In the genomic region with DNA sequence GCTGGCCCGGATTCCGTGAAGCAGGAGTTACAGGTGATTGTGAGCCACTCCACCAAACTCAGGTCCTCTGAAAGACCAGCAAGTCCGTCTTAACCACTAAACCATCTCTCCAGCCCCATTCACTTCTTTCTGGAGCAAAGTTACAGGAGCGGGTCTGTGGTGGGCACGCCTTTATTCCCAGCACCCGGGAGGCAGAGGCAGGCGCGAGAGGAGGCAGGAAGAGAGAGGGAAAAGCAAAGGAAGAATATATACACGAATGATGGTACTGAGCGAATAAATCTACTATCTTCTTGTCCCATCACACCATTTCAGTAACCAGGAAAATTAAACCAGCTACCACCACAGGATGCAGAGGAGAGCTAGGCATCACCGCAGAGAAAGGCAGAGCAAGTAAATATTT, we compare ENCODE assay signal across 8 mouse cellular contexts. TPM values are rescaled to one million over a fixed set of nuclear protein-coding genes. Genes with fewer than 3 reads are reported as not detected.
DNase-seq lines count a peak whose midpoint lies in the region; ATAC-seq and TF ChIP-seq lines count a peak whose summit lies in the region.

No protein-coding gene starts in this region.

- intact Hi-C loops in left cerebral cortex, postnatal 14 days (cut with DNase I): no loop called here

- H3K4me2 ChIP-seq in kidney, embryonic 14.5 days (replicated peaks; ENCODE audit: low read depth, low read length): peak overlapping the region; percentile 87
- peak overlapping the region; percentile 78 for H3K4me2 ChIP-seq in midbrain, embryonic 12.5 days (replicated peaks)

- ATAC-seq in kidney, embryonic 14.5 days (ENCODE audit: low FRiP score, low TSS enrichment): no peak
- ATAC-seq in midbrain, embryonic 12.5 days (ENCODE audit: low FRiP score, low read depth): peak; percentile 10; the same call in 1 of the 2 replicates

- H3K27ac ChIP-seq in kidney, embryonic 14.5 days (ENCODE audit: low read depth, low read length): no peak overlapping the region
- H3K27ac ChIP-seq in bone marrow, adult 2 months (ENCODE audit: control insufficient read depth, insufficient read depth, low read depth, low read length, poor library complexity): peak overlapping the region; percentile 65
- peak overlapping the region; percentile 91 for H3K27ac ChIP-seq in hindbrain, embryonic 10.5 days
- H3K27ac ChIP-seq in midbrain, embryonic 12.5 days (replicated peaks): no peak overlapping the region

- TF ChIP-seq POLR2A in bone marrow, adult 2 months (IDR thresholded peaks at IDR 0.05; ENCODE audit: borderline replicate concordance, control insufficient read depth, low read depth, low read length): no peak

- peaks cover 14% of the 10 kb centered on the region for H3K4me1 ChIP-seq in kidney, embryonic 14.5 days (ENCODE audit: control insufficient read depth, insufficient read depth, low read length)
- peaks cover 7% of the 10 kb centered on the region for H3K4me1 ChIP-seq in bone marrow, adult 2 months (ENCODE audit: control insufficient read depth, insufficient read depth, low read length)
- H3K4me1 ChIP-seq in hindbrain, embryonic 10.5 days (replicated peaks): peaks cover 36% of the 10 kb centered on the region
- H3K4me1 ChIP-seq in midbrain, embryonic 12.5 days: peaks cover 19% of the 10 kb centered on the region

- H3K4me3 ChIP-seq in kidney, embryonic 14.5 days (ENCODE audit: low read length): peak overlapping the region; percentile 73
- H3K4me3 ChIP-seq in bone marrow, adult 2 months (replicated peaks; ENCODE audit: control insufficient read depth, low read depth, low read length): peak overlapping the region; percentile 89
- H3K4me3 ChIP-seq in hindbrain, embryonic 10.5 days: peak overlapping the region; percentile 60
- peak overlapping the region; percentile 69 for H3K4me3 ChIP-seq in midbrain, embryonic 12.5 days

- H3K9ac ChIP-seq in kidney, embryonic 14.5 days (ENCODE audit: low read depth, low read length): peak overlapping the region; percentile 81
- peak overlapping the region; percentile 63 for H3K9ac ChIP-seq in midbrain, embryonic 12.5 days (replicated peaks)

- H3K27me3 ChIP-seq in kidney, embryonic 14.5 days (ENCODE audit: control insufficient read depth, insufficient read depth, low read length): no peaks in the 10 kb centered on the region
- H3K27me3 ChIP-seq in hindbrain, embryonic 10.5 days (ENCODE audit: insufficient read depth, poor library complexity, severe bottlenecking): 0 out of 2 replicates have a peak, but pooled peaks cover 6% of the 10 kb centered on the region
- H3K27me3 ChIP-seq in midbrain, embryonic 12.5 days: peaks cover 6% of the 10 kb centered on the region; the same call in 1 of the 2 replicates

- WGBS in kidney, embryonic 14.5 days: 7% methylated on average over 11 of the region's 11 CpGs
- WGBS in bone marrow, adult 2 months: 5% methylated on average over 11 of the region's 11 CpGs
- WGBS in hindbrain, embryonic 10.5 days: 11% methylated on average over 11 of the region's 11 CpGs
- 10% methylated on average over 11 of the region's 11 CpGs for WGBS in midbrain, embryonic 12.5 days

- H3K9me3 ChIP-seq in kidney, embryonic 14.5 days (ENCODE audit: control insufficient read depth, low read length): no peaks in the 10 kb centered on the region
- H3K9me3 ChIP-seq in hindbrain, embryonic 10.5 days: no peaks in the 10 kb centered on the region
- no peaks in the 10 kb centered on the region for H3K9me3 ChIP-seq in midbrain, embryonic 12.5 days

- no peak for TF ChIP-seq CTCF in bone marrow, adult 2 months (IDR thresholded peaks at IDR 0.05; ENCODE audit: control insufficient read depth, insufficient read depth, low read length)

- peaks cover 24% of the 10 kb centered on the region for H3K36me3 ChIP-seq in kidney, embryonic 14.5 days (ENCODE audit: control insufficient read depth, insufficient read depth, low read length)
- H3K36me3 ChIP-seq in hindbrain, embryonic 10.5 days: peaks cover 35% of the 10 kb centered on the region
- peaks cover 25% of the 10 kb centered on the region for H3K36me3 ChIP-seq in midbrain, embryonic 12.5 days

- no peak for DNase-seq in kidney, postnatal 4 days
- DNase-seq in hindbrain, embryonic 10.5 days (ENCODE audit: low spot score): no peak
- DNase-seq in layer of hippocampus, adult 18-20 months (ENCODE audit: low spot score in 2 of 2): no peak
- DNase-seq in left cerebral cortex, postnatal 14 days (ENCODE audit: low spot score in 2 of 2): no peak
- no peak for DNase-seq in natural killer cell, adult 2 months (ENCODE audit: low spot score in 2 of 2)

RNA-seq across cellular contexts. Expression of gene Taf8, which starts 0.6 kb away (rescaled TPM):
- 24.9 and 28.9 TPM in 2 replicates for polyA plus RNA-seq in kidney, embryonic 14.5 days (2014; fragmentation: Nextera tagmentation; extraction: Ambion mirVana)
- polyA plus RNA-seq in bone marrow, adult 2 months (2011; ENCODE audit: insufficient read depth, insufficient read length, low replicate concordance, missing spikeins): 15.6 and 32.2 TPM in 2 replicates
- polyA plus RNA-seq in hindbrain, embryonic 10.5 days (2016; fragmentation: Nextera tagmentation; extraction: Ambion mirVana): 32.5 and 36.0 TPM in 2 replicates
- 32.2 and 32.7 TPM in 2 replicates for polyA plus RNA-seq in midbrain, embryonic 12.5 days (2016; fragmentation: Nextera tagmentation; extraction: Ambion mirVana)
- 10 to 100 TPM; 19.1 to 23.9 TPM for total RNA-seq in layer of hippocampus, adult 18-20 months (2021)
- 10 to 100 TPM; 14.6 to 17.1 TPM for total RNA-seq in left cerebral cortex, postnatal 14 days (2021)

RNA-seq across cellular contexts. Expression of gene Ccnd3, which starts 3.3 kb away (rescaled TPM):
- 257 and 276 TPM in 2 replicates for polyA plus RNA-seq in kidney, embryonic 14.5 days (2014; fragmentation: Nextera tagmentation; extraction: Ambion mirVana)
- 356 and 417 TPM in 2 replicates for polyA plus RNA-seq in bone marrow, adult 2 months (2011; ENCODE audit: insufficient read depth, insufficient read length, low replicate concordance, missing spikeins)
- polyA plus RNA-seq in hindbrain, embryonic 10.5 days (2016; fragmentation: Nextera tagmentation; extraction: Ambion mirVana): 289 and 330 TPM in 2 replicates
- 127 and 145 TPM in 2 replicates for polyA plus RNA-seq in midbrain, embryonic 12.5 days (2016; fragmentation: Nextera tagmentation; extraction: Ambion mirVana)
- total RNA-seq in layer of hippocampus, adult 18-20 months (2021): 10 to 100 TPM; 43.4 to 43.6 TPM
- 10 to 100 TPM; 30.1 to 30.7 TPM for total RNA-seq in left cerebral cortex, postnatal 14 days (2021)

Comparison
In these comparisons a context has a peak if more than half of its experiments do, and no peak if none do; other contexts are left out.
1. H3K27ac ChIP-seq: peak in bone marrow, adult 2 months (single experiment) and hindbrain, embryonic 10.5 days (single experiment); none in kidney, embryonic 14.5 days (single experiment) and midbrain, embryonic 12.5 days (single experiment).
2. Peak in every context shown above with its lines, with median percentiles within 50 percentile points of each other: H3K4me3 ChIP-seq.